Mouse (Mus musculus) C2C12 (cell line): ENCODE results near the gene Hoxa5. TPM values are rescaled to one million over a fixed set of nuclear protein-coding genes. Genes with fewer than 3 reads are reported as not detected.

ENCODE experiments used
- H3K27me3 ChIP-seq: one replicate; pipeline ENCODE4 v1.6.1; 2011; ENCODE audit not compliant: control insufficient read depth, insufficient read depth, insufficient read length
- H3K36me3 ChIP-seq: one replicate; pipeline ENCODE4 v1.6.1; 2011; ENCODE audit not compliant: control insufficient read depth, insufficient read depth
- H3K4me3 ChIP-seq: one replicate; pipeline ENCODE4 v1.5.1; 2011; ENCODE audit warnings: mild to moderate bottlenecking, control low read depth; ENCODE audit not compliant: poor library complexity, insufficient read depth, severe bottlenecking
- H3K79me2 ChIP-seq: one replicate; pipeline ENCODE4 v1.6.1; 2011; ENCODE audit not compliant: control insufficient read depth, insufficient read depth
- H3K79me3 ChIP-seq: one replicate; pipeline ENCODE4 v1.6.1; 2011; ENCODE audit warnings: low read depth, control low read depth
- H3ac ChIP-seq: one replicate; pipeline ENCODE3; 2011; ENCODE audit warnings: low read depth; ENCODE audit not compliant: control insufficient read depth, insufficient read length
- CEBPB ChIP-seq: IDR thresholded peaks from one replicate; pipeline ENCODE4 v1.6.1; 2011; ENCODE audit warnings: low read depth, mild to moderate bottlenecking, control low read depth, moderate library complexity
- CTCF ChIP-seq: IDR thresholded peaks from one replicate; pipeline ENCODE4 v1.5.1; 2011; ENCODE audit not compliant: control insufficient read depth, insufficient read depth, insufficient read length
- FOSL1 ChIP-seq: IDR thresholded peaks from one replicate; pipeline ENCODE4 v1.8.0; 2011; ENCODE audit warnings: mild to moderate bottlenecking, low read length; ENCODE audit not compliant: poor library complexity, insufficient read depth, severe bottlenecking
- MAX ChIP-seq: IDR thresholded peaks from one replicate; pipeline ENCODE4 v1.6.1; 2011; ENCODE audit warnings: mild to moderate bottlenecking, control low read depth
- MYOD1 ChIP-seq: IDR thresholded peaks from one replicate; pipeline ENCODE4 v1.6.1; 2011; ENCODE audit warnings: low read depth; ENCODE audit not compliant: control insufficient read depth, insufficient read length
- MYOG ChIP-seq: IDR thresholded peaks from one replicate; pipeline ENCODE4 v1.6.1; 2011; ENCODE audit not compliant: control insufficient read depth, insufficient read length; ENCODE audit errors: extremely low read depth
- USF1 ChIP-seq: IDR thresholded peaks from one replicate; pipeline ENCODE4 v1.6.1; 2011; ENCODE audit warnings: low read depth, mild to moderate bottlenecking, control low read depth, moderate library complexity
- polyA plus RNA-seq: library from polyadenylated mRNA; unstranded; fragments of >200 nt; fragmentation: generic; extraction: Trizol; gene quantifications from one replicate; pipeline ENCODE4 v1.2.1, GENCODE M21; 2012; ENCODE audit warnings: missing spikeins

The Hoxa5 gene
- polyA plus RNA-seq, 1 experiment, result 1.5 TPM

DNA sequence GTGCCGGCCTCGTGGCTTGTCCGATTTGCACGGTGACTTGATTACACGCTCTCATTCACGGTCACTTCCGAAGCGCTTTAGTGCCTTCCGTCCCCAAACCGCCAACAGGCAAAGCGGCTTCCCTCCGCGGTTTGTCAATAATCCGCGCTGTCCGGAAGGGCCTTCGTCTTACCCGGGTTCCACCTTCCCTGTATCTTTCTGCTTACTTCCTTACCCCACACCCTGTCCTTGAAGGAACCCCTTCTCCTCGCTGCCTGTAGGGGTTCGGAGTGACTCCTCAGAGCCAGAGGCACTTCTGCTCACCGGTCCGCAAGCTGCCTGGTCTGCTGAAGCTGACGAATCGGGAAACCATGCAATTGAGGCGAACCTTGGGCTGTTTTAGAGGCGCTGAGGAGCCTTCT, 42.0 kb upstream of the Hoxa5 start:
- peaks cover 17% of the 10 kb centered on the region for H3K36me3 ChIP-seq
- H3K27me3 ChIP-seq, result no peaks in the 10 kb centered on the region
- peak overlapping the region; percentile 37 for H3ac ChIP-seq
- TF ChIP-seq MAX (peak; percentile 42), FOSL1 (no peak)
- H3K4me3 ChIP-seq, result peak overlapping the region; percentile 75
- peaks cover 99% of the 10 kb centered on the region for H3K79me2 ChIP-seq
- H3K79me3 ChIP-seq, result peaks cover 72% of the 10 kb centered on the region

DNA sequence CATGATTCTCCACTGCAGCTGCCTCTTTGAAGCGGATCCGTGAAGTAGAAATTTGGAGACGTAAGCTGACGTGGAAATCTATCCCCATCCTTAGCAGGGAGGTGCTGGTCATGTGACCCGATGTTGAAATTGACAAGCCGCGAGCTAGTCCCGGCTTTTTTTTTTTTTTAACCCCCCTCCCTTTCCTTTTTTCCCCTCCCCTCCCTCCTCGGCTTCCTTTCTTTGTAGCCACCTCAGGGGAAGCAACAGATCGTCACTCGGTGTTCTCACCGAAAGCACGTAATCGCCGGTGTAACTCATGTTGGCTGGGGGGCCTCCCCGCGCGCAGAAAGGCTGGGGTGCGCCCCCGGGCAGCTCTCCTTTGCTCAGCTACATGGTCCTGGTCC, 41.4 kb upstream of the Hoxa5 start, which contains the start of gene Hoxa11:
Gene Hoxa11, minus strand, starts transcription at position 54 of the 386 bp plus-strand sequence.
- peaks cover 100% of the 10 kb centered on the region for H3K79me2 ChIP-seq
- H3K36me3 ChIP-seq, result peaks cover 17% of the 10 kb centered on the region
- H3ac ChIP-seq, result peak within 1 kb of the TSS; percentile 91
- TF ChIP-seq MAX (no peak), CEBPB (peak; percentile 84), USF1 (peak; percentile 97)
- peak within 1 kb of the TSS; percentile 75 for H3K4me3 ChIP-seq
- H3K79me3 ChIP-seq, result peaks cover 72% of the 10 kb centered on the region
- no peaks in the 10 kb centered on the region for H3K27me3 ChIP-seq

DNA sequence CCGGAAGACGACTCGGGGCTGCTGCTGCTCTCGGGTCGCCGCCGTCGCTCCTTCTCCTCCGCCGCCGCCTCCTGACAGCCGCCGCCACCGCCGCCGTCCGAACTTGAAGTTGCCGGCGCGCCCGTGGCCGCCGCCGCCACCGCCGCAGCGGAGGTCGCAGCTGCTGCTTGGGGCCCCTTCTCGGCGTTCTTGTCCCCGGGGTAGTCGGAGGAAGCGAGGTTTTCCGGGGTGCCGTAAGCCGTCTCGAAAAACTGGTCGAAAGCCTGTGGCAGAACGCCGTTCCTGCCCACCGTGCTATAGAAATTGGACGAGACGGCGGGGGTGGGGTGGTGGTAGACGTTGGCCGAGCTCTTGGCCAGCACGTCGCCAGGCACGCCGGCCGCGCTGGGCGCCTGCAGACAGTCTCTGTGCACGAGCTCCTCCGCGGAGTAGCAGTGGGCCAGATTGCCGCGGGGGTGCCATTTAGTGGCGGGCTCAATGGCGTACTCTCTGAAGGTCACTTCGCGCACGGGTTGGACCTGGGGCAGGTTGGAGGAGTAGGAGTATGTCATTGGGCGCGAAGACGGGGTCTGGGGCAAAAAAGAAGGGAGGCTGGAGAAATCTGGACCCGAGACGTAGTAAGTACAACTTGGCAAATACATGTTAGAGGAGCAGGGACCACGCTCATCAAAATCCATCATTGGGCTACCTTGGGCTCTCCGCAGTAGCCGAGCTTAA, 40.8 kb upstream of the Hoxa5 start:
- peaks cover 68% of the 10 kb centered on the region for H3K79me3 ChIP-seq
- H3K79me2 ChIP-seq, result peaks cover 100% of the 10 kb centered on the region
- peak overlapping the region; percentile 75 for H3K4me3 ChIP-seq
- peak overlapping the region; percentile 91 for H3ac ChIP-seq
- TF ChIP-seq MYOG (no peak), MAX (no peak), CTCF (no peak), MYOD1 (no peak), FOSL1 (no peak), USF1 (no peak), CEBPB (no peak)
- peaks cover 13% of the 10 kb centered on the region for H3K36me3 ChIP-seq
- no peaks in the 10 kb centered on the region for H3K27me3 ChIP-seq

DNA sequence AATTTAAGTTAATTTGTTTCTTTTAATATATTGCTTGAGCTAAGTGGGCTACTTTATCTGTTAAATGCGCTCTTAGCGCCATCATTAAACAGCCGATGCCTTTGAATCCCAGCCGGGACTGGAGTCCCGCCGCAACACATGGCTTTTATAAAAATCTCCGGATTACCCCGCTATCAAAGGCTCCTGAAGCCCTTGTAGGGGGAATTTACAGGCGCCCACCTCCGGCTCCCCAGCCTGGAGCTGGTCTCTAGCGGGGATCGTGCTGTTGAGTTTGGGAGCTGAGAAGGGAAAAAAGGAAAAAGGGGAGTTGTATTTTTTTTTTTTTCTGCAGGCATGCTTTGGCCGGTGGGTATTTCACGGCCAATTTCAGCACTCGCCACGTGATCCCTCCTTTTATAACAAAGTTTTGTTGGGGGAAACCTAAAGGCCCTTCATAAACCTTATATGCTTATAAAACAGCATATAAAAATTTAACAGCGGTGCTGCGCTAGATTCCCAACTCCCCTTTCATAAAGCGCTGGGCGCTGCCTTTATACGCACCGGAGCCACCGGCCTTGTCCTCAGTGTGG, 40.2 kb upstream of the Hoxa5 start:
- Histone ChIP-seq H3K79me3 (peaks cover 69% of the 10 kb centered on the region), H3K27me3 (no peaks in the 10 kb centered on the region), H3ac (peak overlapping the region; percentile 91), H3K36me3 (peaks cover 8% of the 10 kb centered on the region), H3K4me3 (peak overlapping the region; percentile 75), H3K79me2 (peaks cover 100% of the 10 kb centered on the region)
- TF ChIP-seq MAX (no peak), MYOG (no peak), USF1 (peak; percentile 50), FOSL1 (no peak)

DNA sequence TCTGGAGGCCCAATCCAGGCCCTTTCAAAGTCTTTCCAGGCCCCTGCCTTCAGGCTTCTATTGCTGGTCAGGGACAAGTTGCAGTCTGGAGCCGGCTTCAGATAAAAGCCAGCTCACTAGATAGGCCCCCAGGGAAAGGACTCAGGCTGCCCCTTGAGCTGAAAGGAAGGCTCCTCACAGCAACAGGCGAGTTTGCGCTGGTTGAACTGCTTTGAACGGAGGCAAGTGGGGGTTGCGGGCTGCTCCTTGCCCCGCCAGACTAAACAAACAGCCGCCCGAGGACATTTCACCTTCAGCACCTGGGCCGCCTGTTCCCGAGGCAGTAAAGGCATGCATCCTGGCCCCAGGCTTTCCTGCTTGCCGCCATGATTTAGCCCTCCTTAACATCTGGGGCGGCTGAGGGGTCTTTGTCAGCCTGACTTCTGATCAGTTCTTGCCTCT, 39.3 kb upstream of the Hoxa5 start:
- peaks cover 70% of the 10 kb centered on the region for H3K79me3 ChIP-seq
- no peak for TF ChIP-seq CEBPB
- TF ChIP-seq FOSL1, result no peak
- TF ChIP-seq MYOG, result no peak
- TF ChIP-seq USF1, result no peak
- no peak for TF ChIP-seq CTCF
- no peak for TF ChIP-seq MYOD1
- no peak for TF ChIP-seq MAX
- peaks cover 8% of the 10 kb centered on the region for H3K36me3 ChIP-seq
- H3ac ChIP-seq, result peak overlapping the region; percentile 66
- H3K27me3 ChIP-seq, result no peaks in the 10 kb centered on the region
- H3K79me2 ChIP-seq, result peaks cover 100% of the 10 kb centered on the region
- peak overlapping the region; percentile 75 for H3K4me3 ChIP-seq

DNA sequence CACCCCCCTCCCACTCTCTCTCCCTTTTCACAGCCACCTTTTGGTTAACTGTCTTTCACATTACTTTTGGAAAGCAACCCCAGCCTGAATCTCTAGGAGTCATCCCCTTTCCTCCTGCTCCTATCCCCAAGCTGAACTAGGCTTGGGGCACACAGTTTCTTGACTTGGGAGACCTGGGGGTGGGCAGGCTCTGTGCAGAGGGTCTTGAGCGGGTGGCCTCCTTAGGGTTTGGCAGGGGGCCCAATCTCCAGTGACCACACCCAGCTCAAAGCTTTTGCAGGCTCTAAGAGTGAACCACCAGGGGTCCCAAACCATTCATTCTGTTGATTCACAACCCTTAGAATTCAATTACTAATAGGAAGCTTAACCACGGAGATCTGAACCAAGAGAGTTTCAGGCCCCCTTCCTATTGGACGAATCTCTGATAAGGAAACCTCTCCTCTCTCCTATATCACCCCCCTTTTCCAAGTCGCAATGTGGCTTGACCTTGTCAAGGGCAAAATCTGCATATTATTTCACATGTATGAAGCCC, 38.5 kb upstream of the Hoxa5 start:
- Histone ChIP-seq H3K27me3 (no peaks in the 10 kb centered on the region), H3K79me2 (peaks cover 100% of the 10 kb centered on the region), H3K36me3 (peaks cover 8% of the 10 kb centered on the region), H3K4me3 (no peak overlapping the region), H3ac (no peak overlapping the region), H3K79me3 (peaks cover 75% of the 10 kb centered on the region)
- no peak for TF ChIP-seq MYOD1
- TF ChIP-seq USF1, result no peak
- TF ChIP-seq MYOG, result no peak
- TF ChIP-seq MAX, result no peak
- no peak for TF ChIP-seq CEBPB
